Mouse (Mus musculus) neural tube, embryonic 11.5 days (tissue): ENCODE data around the gene Naa35. TPM values are rescaled to one million over a fixed set of nuclear protein-coding genes. Genes with fewer than 3 reads are reported as not detected.

Experiments used
- ATAC-seq: fragments of 200-750 bp; cut with Nextera tagmentation; 2 replicates; pipeline ENCODE4 v1.8.0; 2017; ENCODE audit warnings: moderate number of reproducible peaks, mild to moderate bottlenecking, moderate TSS enrichment, moderate library complexity; ENCODE audit not compliant: insufficient read depth, low FRiP score, low TSS enrichment
- DNase-seq: peaks from one replicate; pipeline ENCODE4 v3.0.0-alpha.2; 2015; ENCODE audit warnings: low spot score
- H3K27ac ChIP-seq: fragments of 300-500 bp; sonication (generic); 2 replicates; pipeline ENCODE4 v1.5.1; 2014; ENCODE audit warnings: low read depth, mild to moderate bottlenecking, low read length
- H3K27me3 ChIP-seq: fragments of 300-500 bp; sonication (generic); 2 replicates; pipeline ENCODE4 v1.6.1; 2014; ENCODE audit warnings: mild to moderate bottlenecking, low read length, mixed read lengths; ENCODE audit not compliant: control insufficient read depth, insufficient read depth
- H3K36me3 ChIP-seq: fragments of 300-500 bp; sonication (generic); 2 replicates; pipeline ENCODE4 v1.6.1; 2014; ENCODE audit warnings: mild to moderate bottlenecking, low read length, moderate library complexity, mixed read lengths; ENCODE audit not compliant: control insufficient read depth, insufficient read depth
- H3K4me1 ChIP-seq: fragments of 300-500 bp; sonication (generic); 2 replicates; pipeline ENCODE4 v1.6.1; 2014; ENCODE audit warnings: low read length, mixed read lengths; ENCODE audit not compliant: control insufficient read depth, insufficient read depth
- H3K4me2 ChIP-seq: fragments of 300-500 bp; sonication (generic); 2 replicates; pipeline ENCODE4 v1.6.1; 2014; ENCODE audit warnings: low read depth, mild to moderate bottlenecking, moderate library complexity
- H3K4me3 ChIP-seq: fragments of 300-500 bp; sonication (generic); 2 replicates; pipeline ENCODE4 v1.5.1; 2014; ENCODE audit warnings: low read depth, low read length
- H3K9ac ChIP-seq: fragments of 300-500 bp; sonication (generic); 2 replicates; pipeline ENCODE4 v1.6.1; 2014; ENCODE audit warnings: mild to moderate bottlenecking, low read length
- H3K9me3 ChIP-seq: fragments of 300-500 bp; sonication (generic); 2 replicates; pipeline ENCODE4 v1.6.1; 2016; ENCODE audit warnings: low read length; ENCODE audit not compliant: control insufficient read depth
- WGBS: fragments of 180-500 bp; shearing (Covaris S2); extraction: QIAGEN DNeasy Blood & Tissue Kit; methylation state at CpG from one replicate; pipeline ENCODE4 v1.1.7; 2014; 5-methylcytosine and 5-hydroxymethylcytosine counted together
- polyA plus RNA-seq: library from polyadenylated mRNA; unstranded; fragments of >200 nt; fragmentation: Nextera tagmentation; extraction: Ambion mirVana; gene quantifications from 2 replicates; pipeline ENCODE4 v1.2.1, GENCODE M21; 2014

Gene Naa35
- 115 and 118 TPM in 2 replicates for polyA plus RNA-seq

DNA sequence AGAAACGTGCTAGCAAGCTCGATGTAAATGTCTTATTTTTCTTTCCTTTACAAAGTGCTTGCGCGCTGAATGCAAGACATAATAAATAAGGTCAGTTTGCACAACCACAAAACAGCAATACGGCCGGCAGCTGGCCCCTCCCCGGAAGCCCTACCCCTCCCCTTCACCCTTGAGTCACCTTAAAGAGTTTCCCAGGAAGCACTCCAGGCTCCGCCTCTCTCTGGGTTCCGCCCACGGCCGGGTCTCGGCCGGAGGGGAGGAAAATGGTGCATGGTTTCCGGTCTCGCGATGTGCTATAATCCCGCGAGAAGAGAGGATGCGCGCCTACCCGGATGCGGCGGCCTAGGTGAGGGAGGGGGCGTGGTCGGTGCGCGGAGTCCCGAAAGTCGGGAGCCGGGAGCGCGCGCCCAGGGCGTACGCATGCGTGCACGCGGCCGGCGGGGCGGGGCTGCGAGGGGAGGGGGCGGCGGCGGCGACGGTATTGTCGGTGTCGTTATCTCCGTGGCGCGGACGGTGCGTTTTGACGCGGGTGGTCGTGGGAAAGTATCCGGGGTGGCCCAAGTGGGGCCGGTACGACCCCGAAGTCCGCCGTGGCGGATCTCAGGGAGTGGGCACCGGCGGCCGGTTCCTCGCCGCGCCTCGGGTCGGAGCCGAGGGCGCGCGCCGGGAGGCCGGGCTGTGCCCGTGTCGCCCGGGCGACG lies at the start of gene Naa35, which contains the start of gene Agtpbp1:
TSS of gene Naa35 (plus strand) at position 313 of the 701 bp plus-strand sequence.
TSS of gene Agtpbp1 (minus strand) at position 281 of the 701 bp plus-strand sequence.
- peak within 1 kb of the TSS; percentile 95 for H3K4me3 ChIP-seq
- H3K27ac ChIP-seq, result 0 out of 2 replicates have a peak within 1 kb of the TSS, but pooled peaks have one; percentile 35
- DNase-seq, result peak; percentile 99
- H3K9me3 ChIP-seq, result no peaks in the 10 kb centered on the region
- ATAC-seq, result peak; percentile 98
- WGBS, result under 1% methylated on average over 72 of the region's 83 CpGs
- peak within 1 kb of the TSS; percentile 91 for H3K9ac ChIP-seq
- peaks cover 4% of the 10 kb centered on the region; the same call in 1 of the 2 replicates for H3K36me3 ChIP-seq
- peak within 1 kb of the TSS; percentile 92 for H3K4me2 ChIP-seq
- peaks cover 11% of the 10 kb centered on the region for H3K4me1 ChIP-seq
- no peaks in the 10 kb centered on the region for H3K27me3 ChIP-seq

GRCm38 (mm10) chr13:59535746-59536145 lies 49.3 kb upstream of the Naa35 start:
- Histone ChIP-seq H3K27ac (no peak overlapping the region), H3K9me3 (no peaks in the 10 kb centered on the region), H3K9ac (no peak overlapping the region), H3K27me3 (no peaks in the 10 kb centered on the region), H3K4me2 (no peak overlapping the region), H3K4me1 (no peaks in the 10 kb centered on the region), H3K4me3 (no peak overlapping the region), H3K36me3 (no peaks in the 10 kb centered on the region)
- 89% methylated on average over 6 of the region's 6 CpGs for WGBS
- DNase-seq (no peak), ATAC-seq (no peak)

DNA sequence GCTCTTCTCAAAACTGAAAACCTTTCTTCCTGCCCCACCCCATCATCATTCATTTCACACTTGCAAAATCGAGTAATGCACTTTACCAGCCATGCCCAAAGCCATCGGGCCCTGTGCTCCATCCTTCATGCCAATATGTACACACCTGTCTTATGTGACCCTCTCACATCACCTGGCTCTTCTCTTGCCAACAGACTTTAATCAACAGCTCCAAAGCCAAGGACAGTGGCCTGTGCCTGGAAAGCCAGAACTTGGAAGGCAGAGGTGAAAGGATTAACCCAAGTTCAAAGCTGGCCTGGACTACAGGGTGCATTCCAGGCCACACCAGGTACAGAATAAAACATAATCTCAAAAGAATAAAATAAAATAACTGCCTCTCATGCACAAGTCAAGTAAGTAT lies 48.4 kb upstream of the Naa35 start:
- 82% methylated on average over 2 of the region's 2 CpGs for WGBS
- Histone ChIP-seq H3K27ac (no peak overlapping the region), H3K4me1 (no peaks in the 10 kb centered on the region), H3K4me2 (no peak overlapping the region), H3K9me3 (no peaks in the 10 kb centered on the region), H3K9ac (no peak overlapping the region), H3K4me3 (no peak overlapping the region), H3K36me3 (no peaks in the 10 kb centered on the region), H3K27me3 (no peaks in the 10 kb centered on the region)
- DNase-seq (no peak), ATAC-seq (no peak)

DNA sequence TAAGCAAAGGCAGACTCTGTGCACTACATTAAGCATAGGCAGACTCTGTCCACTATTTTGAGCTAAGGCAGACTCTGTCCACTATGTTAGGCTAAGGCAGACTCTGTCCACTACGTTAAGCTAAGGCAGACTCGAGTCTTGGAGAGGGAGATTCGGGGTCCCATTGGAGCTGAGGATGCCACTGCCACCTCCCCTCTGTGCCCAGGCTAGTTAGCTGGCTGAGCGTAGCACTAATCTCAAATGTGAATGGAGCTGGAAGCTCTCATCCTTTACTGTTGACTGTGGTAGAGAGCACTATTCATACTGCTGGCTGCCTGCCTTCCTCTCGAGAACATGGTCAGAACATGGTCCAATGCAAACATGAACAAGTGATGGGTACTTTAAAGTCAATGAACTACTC lies 46.4 kb upstream of the Naa35 start:
- Histone ChIP-seq H3K9me3 (no peaks in the 10 kb centered on the region), H3K4me2 (no peak overlapping the region), H3K9ac (no peak overlapping the region), H3K4me1 (no peaks in the 10 kb centered on the region), H3K27ac (no peak overlapping the region), H3K4me3 (no peak overlapping the region), H3K27me3 (no peaks in the 10 kb centered on the region), H3K36me3 (no peaks in the 10 kb centered on the region)
- WGBS, result 94% methylated on average over 5 of the region's 5 CpGs
- no peak for ATAC-seq
- DNase-seq, result no peak

GRCm38 (mm10) chr13:59540030-59540429 lies 45.0 kb upstream of the Naa35 start:
- Histone ChIP-seq H3K27ac (no peak overlapping the region), H3K9me3 (no peaks in the 10 kb centered on the region), H3K27me3 (no peaks in the 10 kb centered on the region), H3K4me3 (no peak overlapping the region), H3K9ac (no peak overlapping the region), H3K4me1 (no peaks in the 10 kb centered on the region), H3K4me2 (no peak overlapping the region), H3K36me3 (no peaks in the 10 kb centered on the region)
- WGBS, result 83% methylated on average over 5 of the region's 5 CpGs
- DNase-seq (no peak), ATAC-seq (no peak)

GRCm38 (mm10) chr13:59542411-59542810 lies 42.6 kb upstream of the Naa35 start:
- H3K4me1 ChIP-seq, result no peaks in the 10 kb centered on the region
- H3K4me3 ChIP-seq, result no peak overlapping the region
- H3K36me3 ChIP-seq, result no peaks in the 10 kb centered on the region
- ATAC-seq (no peak), DNase-seq (no peak)
- no peaks in the 10 kb centered on the region for H3K9me3 ChIP-seq
- H3K4me2 ChIP-seq, result no peak overlapping the region
- WGBS, result 92% methylated on average over 10 of the region's 10 CpGs
- H3K9ac ChIP-seq, result no peak overlapping the region
- no peaks in the 10 kb centered on the region for H3K27me3 ChIP-seq
- no peak overlapping the region for H3K27ac ChIP-seq

DNA sequence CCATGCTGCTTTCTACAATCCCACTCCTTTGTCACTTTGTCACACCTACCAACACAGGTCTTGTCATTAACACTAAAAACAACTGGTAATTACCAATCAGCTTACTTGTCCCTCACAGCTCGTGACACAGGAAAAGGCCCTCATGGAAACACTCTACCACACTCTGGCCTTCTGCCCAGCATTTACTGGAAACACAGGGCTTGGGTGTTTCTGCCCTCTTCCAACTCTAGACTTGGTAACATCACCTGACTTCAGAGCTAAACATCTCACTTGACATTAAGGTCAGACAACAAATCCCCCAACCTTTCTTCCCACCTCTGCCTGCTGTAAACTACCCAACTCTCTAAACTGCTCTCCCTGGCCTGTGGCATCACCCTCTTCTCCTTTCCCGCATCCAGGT lies 38.0 kb upstream of the Naa35 start:
- ATAC-seq, result no peak
- DNase-seq, result no peak
- Histone ChIP-seq H3K4me3 (no peak overlapping the region), H3K4me1 (no peaks in the 10 kb centered on the region), H3K27me3 (no peaks in the 10 kb centered on the region), H3K27ac (no peak overlapping the region), H3K4me2 (no peak overlapping the region), H3K9me3 (no peaks in the 10 kb centered on the region), H3K9ac (no peak overlapping the region), H3K36me3 (no peaks in the 10 kb centered on the region)
- WGBS, result 68% methylated on average over 2 of the region's 2 CpGs

GRCm38 (mm10) chr13:59547716-59548115 lies 37.3 kb upstream of the Naa35 start:
- no peak overlapping the region for H3K4me3 ChIP-seq
- no peak overlapping the region for H3K4me2 ChIP-seq
- 88% methylated on average over 4 of the region's 4 CpGs for WGBS
- no peak overlapping the region for H3K27ac ChIP-seq
- ATAC-seq (no peak), DNase-seq (no peak)
- H3K4me1 ChIP-seq, result no peaks in the 10 kb centered on the region
- no peaks in the 10 kb centered on the region for H3K27me3 ChIP-seq
- no peak overlapping the region for H3K9ac ChIP-seq
- no peaks in the 10 kb centered on the region for H3K36me3 ChIP-seq
- H3K9me3 ChIP-seq, result no peaks in the 10 kb centered on the region

- 52% methylated on average over 1 of the region's 1 CpGs for WGBS
- no peak overlapping the region for H3K9ac ChIP-seq
- H3K27ac ChIP-seq, result no peak overlapping the region
- H3K4me2 ChIP-seq, result no peak overlapping the region
- ATAC-seq (no peak), DNase-seq (no peak)
- H3K36me3 ChIP-seq, result no peaks in the 10 kb centered on the region
- H3K9me3 ChIP-seq, result no peaks in the 10 kb centered on the region
- no peaks in the 10 kb centered on the region for H3K27me3 ChIP-seq
- no peak overlapping the region for H3K4me3 ChIP-seq
- H3K4me1 ChIP-seq, result no peaks in the 10 kb centered on the region
Observed at GRCm38 (mm10) chr13:59549318-59549798, 35.7 kb upstream of the Naa35 start.
